Mouse (Mus musculus): Measurements from ENCODE around the gene Tmem97. TPM values are rescaled to one million over a fixed set of nuclear protein-coding genes. Genes with fewer than 3 reads are reported as not detected.

Gene Tmem97
- polyA plus RNA-seq, 1 experiment from 2014 or later: 46.0 TPM

DNA sequence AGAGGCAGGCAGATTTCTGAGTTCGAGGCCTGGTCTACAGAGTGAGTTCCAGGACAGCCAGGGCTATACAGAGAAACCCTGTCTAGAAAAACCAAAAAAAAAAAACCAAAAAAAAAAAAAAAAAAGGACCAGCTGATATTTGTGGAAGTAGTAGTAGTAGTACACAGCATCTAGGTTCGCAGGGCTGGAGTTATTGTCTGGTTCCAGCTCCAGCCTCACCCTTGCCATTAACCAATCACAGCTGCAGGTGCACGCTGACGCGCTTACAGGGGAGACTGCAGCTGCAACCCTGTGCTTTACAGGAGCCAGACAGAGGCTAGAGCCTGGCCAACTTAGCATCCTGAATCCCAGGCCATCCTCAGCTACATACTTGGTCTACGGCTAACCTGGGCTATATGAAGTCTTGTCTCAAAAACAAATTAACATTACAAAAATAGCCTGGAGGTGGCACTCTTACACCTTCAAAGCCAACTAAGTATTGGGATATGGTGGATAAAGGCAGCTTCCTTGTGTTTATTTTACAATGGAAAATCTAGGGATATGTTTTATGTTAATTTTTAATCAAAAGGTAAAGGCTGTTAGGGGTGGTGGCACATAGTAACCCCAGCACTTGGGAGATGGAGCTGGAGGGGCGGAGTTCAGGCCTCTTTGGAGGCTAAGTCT lies 6.0 kb downstream of the Tmem97 start:
- Histone ChIP-seq H3K27me3 (replicated peaks; ENCODE audit: insufficient read depth, low read length) (no peaks in the 10 kb centered on the region), H3K9ac (replicated peaks; ENCODE audit: low read depth) (no peak overlapping the region), H3K36me3 (ENCODE audit: insufficient read depth, low read length) (peaks cover 14% of the 10 kb centered on the region; the same call in 1 of the 2 replicates), H3K9me3 (ENCODE audit: low read length) (no peaks in the 10 kb centered on the region), H3K4me2 (replicated peaks; ENCODE audit: low read depth, low read length) (no peak overlapping the region), H3K27ac (ENCODE audit: low read length) (no peak overlapping the region), H3K4me3 (ENCODE audit: low read depth, low read length) (no peak overlapping the region), H3K4me1 (ENCODE audit: insufficient read depth, low read depth, low read length) (peaks cover under 1% of the 10 kb centered on the region; the same call in 1 of the 2 replicates)
- ATAC-seq (no peak), DNase-seq (ENCODE audit: low spot score) (no peak)
- WGBS: 96% methylated on average over 7 of the region's 7 CpGs
- no peak for TF ChIP-seq EP300 (IDR thresholded peaks at IDR 0.05)
- peak; percentile 27 for TF ChIP-seq CTCF (IDR thresholded peaks at IDR 0.05)

DNA sequence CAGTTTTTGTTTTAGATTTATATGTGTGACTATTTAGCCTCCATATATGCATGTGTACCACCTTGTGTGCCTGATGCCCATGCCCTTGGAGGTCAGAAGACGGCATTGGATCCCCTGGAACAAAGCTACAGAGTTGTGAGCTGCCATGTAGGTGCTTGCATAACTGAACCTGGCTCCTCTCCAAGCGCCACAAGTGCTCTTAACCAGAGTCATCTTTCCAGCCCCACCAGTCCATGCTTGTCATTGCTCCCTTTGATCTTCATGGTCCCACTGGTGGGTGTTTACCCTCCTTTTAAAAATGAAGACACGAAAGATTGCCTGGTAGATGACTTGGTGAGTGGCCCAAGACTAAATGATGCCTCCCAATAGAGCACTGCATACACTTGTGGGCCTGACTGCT lies 10.2 kb downstream of the Tmem97 start:
- Histone ChIP-seq H3K4me1 (ENCODE audit: insufficient read depth, low read depth, low read length) (0 out of 2 replicates have a peak, but pooled peaks cover 4% of the 10 kb centered on the region), H3K27me3 (replicated peaks; ENCODE audit: insufficient read depth, low read length) (no peaks in the 10 kb centered on the region), H3K4me3 (ENCODE audit: low read depth, low read length) (no peak overlapping the region), H3K4me2 (replicated peaks; ENCODE audit: low read depth, low read length) (no peak overlapping the region), H3K36me3 (ENCODE audit: insufficient read depth, low read length) (peaks cover 14% of the 10 kb centered on the region; the same call in 1 of the 2 replicates), H3K27ac (ENCODE audit: low read length) (no peak overlapping the region), H3K9me3 (ENCODE audit: low read length) (no peaks in the 10 kb centered on the region), H3K9ac (replicated peaks; ENCODE audit: low read depth) (no peak overlapping the region)
- ATAC-seq: no peak
- DNase-seq (ENCODE audit: low spot score): no peak
- TF ChIP-seq CTCF (IDR thresholded peaks at IDR 0.05) (no peak), EP300 (IDR thresholded peaks at IDR 0.05) (peak; percentile 62; the same call in 1 of the 2 replicates)
- WGBS: 60% methylated on average over 3 of the region's 3 CpGs

DNA sequence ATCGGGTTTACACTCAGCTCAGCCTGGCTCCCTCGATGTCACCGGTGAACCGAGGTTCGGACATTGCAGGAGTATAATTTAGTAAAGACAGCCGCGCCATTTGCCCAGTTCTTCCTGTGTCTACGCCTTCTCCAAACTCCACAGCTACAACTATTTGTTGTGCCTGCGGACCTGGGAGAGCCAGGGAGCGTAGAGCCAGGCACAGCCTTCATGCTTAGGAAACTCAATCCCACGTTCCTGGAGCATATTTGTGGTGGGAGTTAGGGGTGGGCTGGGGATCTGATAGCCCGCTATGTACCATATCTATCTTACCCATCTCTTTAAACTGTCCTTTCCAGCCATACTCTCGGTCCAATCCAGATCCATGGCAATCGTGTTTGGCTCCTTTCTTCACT lies 13.9 kb downstream of the Tmem97 start:
- no peak; the same call in 1 of the 2 replicates for ATAC-seq
- Histone ChIP-seq H3K36me3 (ENCODE audit: insufficient read depth, low read length) (0 out of 2 replicates have a peak, but pooled peaks cover 9% of the 10 kb centered on the region), H3K27ac (ENCODE audit: low read length) (peak overlapping the region; percentile 92), H3K4me2 (replicated peaks; ENCODE audit: low read depth, low read length) (peak overlapping the region; percentile 70), H3K4me3 (ENCODE audit: low read depth, low read length) (peak overlapping the region; percentile 79), H3K27me3 (replicated peaks; ENCODE audit: insufficient read depth, low read length) (no peaks in the 10 kb centered on the region), H3K9me3 (ENCODE audit: low read length) (no peaks in the 10 kb centered on the region), H3K4me1 (ENCODE audit: insufficient read depth, low read depth, low read length) (peaks cover 4% of the 10 kb centered on the region; the same call in 1 of the 2 replicates), H3K9ac (replicated peaks; ENCODE audit: low read depth) (peak overlapping the region; percentile 83)
- no peak for DNase-seq (ENCODE audit: low spot score)
- 1% methylated on average over 14 of the region's 14 CpGs for WGBS
- TF ChIP-seq CTCF (IDR thresholded peaks at IDR 0.05) (no peak), EP300 (IDR thresholded peaks at IDR 0.05) (no peak)

DNA sequence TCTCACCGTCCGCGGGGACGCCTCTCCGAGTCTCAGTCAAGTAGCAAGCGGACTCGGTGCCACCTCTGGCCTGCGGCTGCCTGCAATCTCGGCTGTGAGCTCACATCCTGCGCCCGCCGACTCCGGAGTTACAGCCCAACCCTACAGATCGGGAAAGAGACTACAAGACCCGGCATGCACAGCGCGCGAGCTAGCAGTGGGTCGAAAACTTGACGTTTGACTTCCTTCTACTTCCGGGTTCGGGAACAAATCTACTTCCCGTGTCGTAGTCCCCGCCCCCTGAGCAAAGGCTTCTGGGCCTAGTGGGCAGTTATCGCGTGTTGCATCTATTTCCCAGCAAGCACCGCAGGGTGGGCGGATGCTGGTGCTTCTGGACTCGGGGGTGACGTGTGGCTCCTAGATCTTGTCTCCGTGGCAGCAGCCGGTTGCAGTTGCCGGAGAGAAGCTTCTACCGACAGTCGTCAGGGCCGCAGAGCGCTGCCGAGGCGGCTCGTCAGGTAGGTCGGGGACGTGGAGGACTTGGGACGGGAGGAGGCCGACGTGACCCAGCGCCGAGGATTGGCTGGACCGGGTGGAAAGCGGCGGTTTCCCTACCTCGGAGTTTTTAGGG lies 14.4 kb downstream of the Tmem97 start, which contains the start of the genes Tnfaip1 and Ift20:
TSS of gene Tnfaip1 (minus strand) at position 253 of the 610 bp plus-strand sequence.
TSS of gene Ift20 (plus strand) at position 282 of the 610 bp plus-strand sequence.
- H3K4me3 ChIP-seq (ENCODE audit: low read depth, low read length): peak within 1 kb of the TSS; percentile 79

DNA sequence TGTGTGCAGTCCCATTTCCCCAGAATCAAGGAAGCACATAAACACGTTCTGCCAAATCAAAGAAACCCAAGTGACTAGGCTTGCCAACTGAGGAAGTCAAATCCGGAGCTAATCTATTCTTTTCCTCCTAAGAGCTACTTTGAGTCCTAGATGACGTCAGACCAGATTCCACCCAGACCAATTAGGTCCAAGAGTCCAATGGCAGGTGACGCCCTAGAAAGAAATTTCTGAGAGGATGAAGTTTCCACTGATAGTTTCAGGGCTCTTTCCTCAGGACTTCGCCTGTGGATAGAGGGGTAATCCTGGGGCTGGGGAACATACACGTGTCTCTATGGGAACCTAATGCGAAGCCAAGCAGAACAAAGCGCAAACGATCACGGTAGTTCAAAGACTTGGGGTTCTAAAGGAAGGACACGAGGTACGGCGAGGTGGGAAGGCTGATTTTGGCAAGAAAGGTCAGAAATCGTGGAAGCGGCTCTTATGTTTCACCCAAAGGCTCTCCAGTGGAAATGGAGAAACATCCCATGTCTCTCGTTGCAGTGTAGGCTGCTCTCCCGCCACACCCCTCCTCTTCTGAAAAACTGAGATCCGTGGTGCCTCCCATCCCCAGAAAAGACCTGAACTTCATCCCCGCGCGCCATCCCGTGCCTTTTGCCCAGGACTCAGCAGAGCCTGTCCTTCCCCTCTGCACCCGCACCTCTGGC lies 15.0 kb downstream of the Tmem97 start:
- WGBS: under 1% methylated on average over 23 of the region's 23 CpGs
- peak overlapping the region; percentile 71 for H3K9ac ChIP-seq (replicated peaks; ENCODE audit: low read depth)

More for the DNA sequence above, 14.4 kb downstream of the Tmem97 start, which contains the start of the genes Tnfaip1 and Ift20:
- H3K9me3 ChIP-seq (ENCODE audit: low read length): no peaks in the 10 kb centered on the region
- DNase-seq (ENCODE audit: low spot score): peak; percentile 100
- WGBS: under 1% methylated on average over 52 of the region's 52 CpGs
- H3K36me3 ChIP-seq (ENCODE audit: insufficient read depth, low read length): 0 out of 2 replicates have a peak, but pooled peaks cover 9% of the 10 kb centered on the region
- peak within 1 kb of the TSS; percentile 83 for H3K9ac ChIP-seq (replicated peaks; ENCODE audit: low read depth)
- H3K27ac ChIP-seq (ENCODE audit: low read length): peak within 1 kb of the TSS; percentile 98
- H3K4me1 ChIP-seq (ENCODE audit: insufficient read depth, low read depth, low read length): peaks cover 4% of the 10 kb centered on the region; the same call in 1 of the 2 replicates
- TF ChIP-seq EP300 (IDR thresholded peaks at IDR 0.05) (peak; percentile 79), CTCF (IDR thresholded peaks at IDR 0.05) (peak; percentile 13; the same call in 1 of the 2 replicates)
- H3K27me3 ChIP-seq (replicated peaks; ENCODE audit: insufficient read depth, low read length): no peaks in the 10 kb centered on the region
- H3K4me2 ChIP-seq (replicated peaks; ENCODE audit: low read depth, low read length): peak within 1 kb of the TSS; percentile 70
- ATAC-seq: peak; percentile 97

More for the DNA sequence above, 15.0 kb downstream of the Tmem97 start:
- Histone ChIP-seq H3K4me3 (ENCODE audit: low read depth, low read length) (peak overlapping the region; percentile 79), H3K4me1 (ENCODE audit: insufficient read depth, low read depth, low read length) (peaks cover 4% of the 10 kb centered on the region; the same call in 1 of the 2 replicates), H3K9me3 (ENCODE audit: low read length) (no peaks in the 10 kb centered on the region), H3K4me2 (replicated peaks; ENCODE audit: low read depth, low read length) (peak overlapping the region; percentile 70), H3K36me3 (ENCODE audit: insufficient read depth, low read length) (0 out of 2 replicates have a peak, but pooled peaks cover 4% of the 10 kb centered on the region), H3K27ac (ENCODE audit: low read length) (peak overlapping the region; percentile 98), H3K27me3 (replicated peaks; ENCODE audit: insufficient read depth, low read length) (no peaks in the 10 kb centered on the region)
- ATAC-seq (peak; percentile 47), DNase-seq (ENCODE audit: low spot score) (peak; percentile 96)
- TF ChIP-seq EP300 (IDR thresholded peaks at IDR 0.05) (no peak; the same call in 1 of the 2 replicates), CTCF (IDR thresholded peaks at IDR 0.05) (no peak)
